Mouse (Mus musculus): ENCODE data around the gene Aqp3. TPM values are rescaled to one million over a fixed set of nuclear protein-coding genes. Genes with fewer than 3 reads are reported as not detected.
"Not testable (repeated sequence)": the region's sequence is repeated elsewhere in the genome, so short reads cannot be mapped to it uniquely, and the experiment has no call there.

Aqp3 gene
- polyA plus RNA-seq, 1 experiment, result 6.0 TPM

DNA sequence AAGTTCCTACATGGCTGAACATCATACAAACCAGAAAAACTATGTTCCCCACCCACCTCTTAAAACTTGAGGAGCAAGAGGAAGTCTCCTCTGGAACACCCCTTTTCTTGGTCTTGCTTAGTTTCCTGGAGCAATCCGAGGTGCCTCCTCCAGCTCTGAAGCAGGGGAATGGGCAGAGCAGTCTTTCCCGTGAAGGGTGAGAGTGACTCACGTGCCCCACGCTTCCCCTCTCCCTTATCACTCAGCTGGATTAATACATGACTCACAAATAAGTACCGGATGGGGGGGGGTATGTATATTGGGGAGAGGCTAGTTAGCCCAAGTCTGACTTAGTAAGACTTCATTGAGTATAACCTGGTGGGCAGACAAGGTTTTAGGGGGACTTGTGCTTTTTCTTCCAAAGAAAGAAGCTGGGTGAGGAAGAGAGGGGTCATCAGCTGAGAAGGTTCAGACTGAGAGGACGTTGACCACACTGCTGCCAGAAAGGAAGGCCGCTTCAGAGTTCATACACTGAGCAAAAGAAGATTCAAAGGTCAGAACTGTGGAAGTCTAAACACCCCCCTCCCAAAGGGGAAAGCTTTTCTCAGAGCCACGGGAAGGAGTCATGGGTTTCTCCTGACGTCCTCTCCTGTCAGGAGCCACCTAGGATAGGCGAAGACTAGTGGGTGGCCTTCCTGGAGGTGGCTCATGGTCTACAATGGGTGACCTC lies 10.9 kb upstream of the Aqp3 start:
- WGBS, result 64% methylated on average over 10 of the region's 10 CpGs
- DNase-seq (ENCODE audit: low read depth, low spot score), result no peak

DNA sequence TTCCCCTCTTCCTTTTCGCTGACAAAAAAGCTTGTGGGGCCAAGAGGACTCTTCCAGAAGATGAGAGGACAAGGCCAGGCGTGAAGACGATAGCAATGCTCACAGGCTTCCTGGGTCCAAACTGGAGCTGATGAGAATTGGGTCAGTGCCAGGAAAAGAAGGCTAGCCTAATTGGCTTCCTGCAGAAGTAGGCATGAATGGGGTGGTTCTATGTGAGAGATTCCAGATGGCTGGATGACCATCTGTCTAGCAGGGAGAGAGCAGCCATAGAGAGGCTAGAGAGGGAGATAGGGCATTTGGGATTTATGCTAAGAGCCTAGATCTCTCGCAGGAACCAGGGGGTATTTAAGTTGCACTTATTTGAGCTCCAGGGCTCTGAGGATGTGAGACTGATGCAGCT lies 9.5 kb upstream of the Aqp3 start:
- DNase-seq (ENCODE audit: low read depth, low spot score), result no peak
- WGBS, result 62% methylated on average over 4 of the region's 4 CpGs

DNA sequence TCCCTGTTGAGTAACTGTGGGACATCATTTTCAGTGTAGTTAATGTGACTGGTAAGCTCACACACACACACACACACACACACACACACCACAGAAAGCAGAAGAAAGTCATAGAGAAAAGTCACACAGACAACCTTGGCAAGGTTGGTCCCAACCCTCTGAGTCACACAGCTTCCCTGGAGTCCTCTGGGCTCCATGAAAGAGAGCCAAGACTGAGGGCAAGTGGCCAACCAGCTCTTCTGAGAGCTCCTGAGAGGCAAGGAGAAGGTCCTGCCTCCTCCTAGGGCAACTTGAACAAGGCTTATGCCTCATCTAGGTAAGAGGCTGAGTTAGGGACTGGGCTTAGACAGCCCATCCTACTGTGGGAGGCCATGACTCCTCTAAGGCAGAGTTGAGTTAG lies 4.9 kb upstream of the Aqp3 start:
- DNase-seq (ENCODE audit: low read depth, low spot score), result no peak

GRCm38 (mm10) chr4:41100986-41101385 lies 3.0 kb upstream of the Aqp3 start:
- 66% methylated on average over 1 of the region's 1 CpGs for WGBS
- DNase-seq (ENCODE audit: low read depth, low spot score), result no peak

DNA sequence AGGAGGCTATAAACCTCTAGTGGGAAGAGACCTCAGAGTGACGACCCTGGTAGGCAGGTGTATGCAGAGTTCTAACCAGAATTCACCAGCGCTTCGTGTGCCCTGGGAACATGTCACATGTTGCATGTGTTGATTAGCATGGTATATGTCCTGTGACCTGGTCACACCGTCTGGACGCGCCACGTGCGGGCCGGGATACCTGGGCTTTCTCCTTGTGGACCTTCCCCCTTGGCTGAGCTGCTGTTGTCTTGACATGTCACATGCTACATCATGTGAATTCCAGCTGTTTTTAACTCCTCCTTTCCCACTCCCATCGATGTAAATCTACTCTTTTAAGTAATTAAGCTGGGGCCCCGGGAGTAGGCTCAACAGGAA lies 581 bp upstream of the Aqp3 start:
- no peak for DNase-seq (ENCODE audit: low read depth, low spot score)
- 31% methylated on average over 11 of the region's 11 CpGs for WGBS

DNA sequence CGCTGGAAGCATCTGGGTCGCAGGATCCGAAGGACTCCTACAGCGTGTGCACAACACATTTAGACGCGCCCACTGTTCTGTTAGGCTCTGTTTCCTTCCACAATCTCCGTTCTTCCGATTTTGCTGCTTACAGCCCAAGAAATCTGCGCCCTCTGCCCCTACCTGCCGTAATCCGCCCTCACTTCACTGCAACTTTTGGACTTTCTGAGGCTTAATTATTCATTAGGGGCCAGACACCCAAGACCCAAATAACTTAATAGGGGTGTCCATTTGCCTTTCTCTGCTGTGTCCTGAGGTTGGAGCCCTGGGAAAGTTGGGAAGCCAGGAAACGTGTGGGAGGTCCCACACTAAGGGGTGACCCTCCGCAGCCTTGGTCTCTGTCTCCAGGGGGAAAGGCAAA lies 602 bp downstream of the Aqp3 start:
- DNase-seq (ENCODE audit: low read depth, low spot score), result no peak
- 85% methylated on average over 13 of the region's 13 CpGs for WGBS

DNA sequence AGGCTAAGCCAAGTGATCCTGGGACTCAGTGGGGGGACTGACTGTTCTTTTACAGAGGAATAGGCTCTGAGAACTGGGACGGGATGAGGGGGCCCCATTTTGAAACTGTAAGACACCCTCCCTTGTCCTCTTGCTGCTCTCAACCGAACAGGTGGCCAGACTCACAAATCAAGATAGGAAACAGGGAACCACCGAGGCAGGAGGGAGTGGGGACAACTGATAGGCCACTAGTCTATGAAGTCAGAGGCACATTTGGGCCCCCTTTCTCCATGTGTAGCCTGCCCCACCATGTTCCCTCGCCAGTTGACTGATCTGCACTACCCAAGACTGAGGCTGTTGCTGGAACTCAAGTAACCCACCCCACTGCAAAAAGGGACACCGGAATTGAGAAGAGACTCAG lies 1.2 kb downstream of the Aqp3 start:
- WGBS, result 84% methylated on average over 5 of the region's 5 CpGs
- no peak for DNase-seq (ENCODE audit: low read depth, low spot score)

- DNase-seq (ENCODE audit: low read depth, low spot score), result no peak
- WGBS, result 31% methylated on average over 8 of the region's 8 CpGs
Measured at GRCm38 (mm10) chr4:41096169-41096568, 1.8 kb downstream of the Aqp3 start.

GRCm38 (mm10) chr4:41094361-41094760 lies 3.6 kb downstream of the Aqp3 start:
- DNase-seq (ENCODE audit: low read depth, low spot score), result no peak
- WGBS, result 21% methylated on average over 9 of the region's 9 CpGs

GRCm38 (mm10) chr4:41092958-41093357 lies 5.0 kb downstream of the Aqp3 start:
- 62% methylated on average over 1 of the region's 1 CpGs for WGBS
- no peak for DNase-seq (ENCODE audit: low read depth, low spot score)

DNA sequence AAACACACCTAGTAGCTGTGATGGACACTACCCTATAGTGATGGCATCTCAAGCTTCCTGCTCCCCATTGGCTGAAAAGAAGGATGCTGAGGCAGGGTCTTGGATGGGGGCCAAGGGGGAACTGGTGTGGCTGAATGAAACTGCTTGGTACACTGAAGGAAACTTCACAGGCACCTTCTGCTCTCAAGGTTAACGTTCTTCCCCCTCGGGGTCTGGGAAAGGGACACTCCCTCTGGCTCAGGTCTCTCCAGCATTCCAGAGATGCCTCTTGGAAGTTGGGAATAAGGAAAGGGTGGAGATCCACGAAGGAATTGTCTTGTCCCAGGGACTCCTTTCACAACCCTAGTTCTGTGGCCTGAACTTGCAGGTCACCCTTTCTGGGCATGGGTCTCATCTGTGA lies 6.6 kb downstream of the Aqp3 start:
- 15% methylated on average over 3 of the region's 3 CpGs for WGBS
- DNase-seq (ENCODE audit: low read depth, low spot score), result no peak

GRCm38 (mm10) chr4:41089705-41090104 lies 8.3 kb downstream of the Aqp3 start:
- no peak for DNase-seq (ENCODE audit: low read depth, low spot score)
- 39% methylated on average over 2 of the region's 2 CpGs for WGBS

DNA sequence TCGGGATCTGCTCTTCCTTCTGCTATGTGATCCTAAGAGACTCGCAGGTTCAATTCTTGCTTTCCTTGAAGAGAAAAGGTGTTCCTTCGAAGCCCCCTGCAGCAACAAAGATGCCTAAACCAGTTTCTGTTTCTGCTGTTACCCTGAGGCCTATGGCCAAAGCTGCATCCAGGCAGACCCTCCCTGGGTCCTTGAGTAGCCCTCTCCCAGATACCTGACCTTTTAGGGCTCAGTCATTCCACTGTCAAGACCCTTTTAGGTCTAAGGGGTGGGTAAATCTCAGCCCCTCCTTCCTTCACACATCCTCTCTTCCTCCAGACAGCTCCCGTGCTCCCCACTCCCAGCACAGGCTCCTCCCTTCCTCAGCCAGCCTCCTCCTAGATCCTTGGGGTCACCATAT lies 8.8 kb downstream of the Aqp3 start:
- DNase-seq (ENCODE audit: low read depth, low spot score), result no peak
- 73% methylated on average over 4 of the region's 4 CpGs for WGBS

DNA sequence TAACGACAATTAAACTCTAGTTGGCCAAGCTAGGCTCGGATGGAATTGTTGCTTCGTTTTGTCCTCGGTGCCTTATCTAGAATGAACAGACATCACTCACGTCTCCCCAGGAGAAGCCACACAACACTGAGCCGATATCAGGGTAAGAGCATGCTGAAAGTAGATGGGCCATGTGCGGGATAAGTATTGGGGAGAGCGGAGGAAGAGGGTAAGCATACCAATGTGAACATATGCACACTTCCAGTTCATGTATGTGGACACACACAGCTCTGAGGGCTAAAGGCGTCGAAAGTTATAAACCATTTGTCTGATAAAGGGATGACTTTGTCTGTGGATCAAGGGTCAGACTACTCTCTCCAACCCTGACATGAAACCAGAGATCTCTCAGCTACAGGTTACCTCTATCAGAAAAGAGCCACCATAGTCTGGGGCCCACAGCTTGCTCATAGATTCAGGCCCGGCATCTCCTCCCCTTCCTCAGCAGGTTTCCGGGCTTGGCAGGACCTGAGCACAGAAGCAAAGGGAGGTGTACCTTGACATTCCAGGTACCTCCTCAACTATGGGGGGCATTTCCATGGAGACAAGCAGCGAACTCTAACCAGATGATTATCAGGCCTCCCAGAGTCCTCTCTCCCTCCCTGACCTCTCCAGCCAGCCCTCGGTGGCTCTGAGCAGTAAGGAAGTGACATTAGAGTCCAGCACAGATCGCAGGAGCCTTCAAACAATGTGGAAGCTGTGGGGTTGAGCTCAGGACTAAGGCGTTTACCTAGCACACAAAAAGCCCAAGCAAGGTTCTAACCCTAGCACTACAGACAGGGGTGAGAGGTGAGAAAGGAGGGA lies 10.3 kb downstream of the Aqp3 start:
- 81% methylated on average over 16 of the region's 16 CpGs for WGBS
- no peak for DNase-seq (ENCODE audit: low read depth, low spot score)

- 65% methylated on average over 9 of the region's 9 CpGs for WGBS
Measured at GRCm38 (mm10) chr4:41086947-41087346, 11.0 kb downstream of the Aqp3 start.

DNA sequence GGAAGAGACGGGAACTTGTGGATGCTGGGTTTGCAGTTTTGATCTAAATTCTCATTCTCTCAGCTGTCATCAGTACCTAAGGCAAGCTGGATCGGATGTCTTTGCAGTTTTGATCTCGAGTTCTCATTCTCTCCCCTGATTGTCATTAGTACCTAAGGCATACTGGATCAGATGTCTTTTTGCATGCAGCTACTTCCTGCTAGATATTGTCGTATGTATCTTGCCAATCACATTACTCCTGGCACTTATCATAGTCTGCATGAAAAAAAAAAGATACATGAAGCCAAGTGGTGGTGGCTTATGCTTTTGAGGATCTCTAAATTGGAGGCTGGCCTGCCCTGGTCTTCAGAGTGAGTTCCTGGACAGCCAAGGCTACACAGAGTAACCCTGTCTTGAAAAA lies 13.2 kb downstream of the Aqp3 start:
- no peak for DNase-seq (ENCODE audit: low read depth, low spot score)
- 79% methylated on average over 4 of the region's 4 CpGs for WGBS

More at GRCm38 (mm10) chr4:41086947-41087346, 11.0 kb downstream of the Aqp3 start:
- no peak for DNase-seq (ENCODE audit: low read depth, low spot score)

- 53% methylated on average over 4 of the region's 4 CpGs for WGBS
- not testable (repeated sequence) for DNase-seq (ENCODE audit: low read depth, low spot score)
Measured at GRCm38 (mm10) chr4:41082803-41083202, 15.2 kb downstream of the Aqp3 start.

DNA sequence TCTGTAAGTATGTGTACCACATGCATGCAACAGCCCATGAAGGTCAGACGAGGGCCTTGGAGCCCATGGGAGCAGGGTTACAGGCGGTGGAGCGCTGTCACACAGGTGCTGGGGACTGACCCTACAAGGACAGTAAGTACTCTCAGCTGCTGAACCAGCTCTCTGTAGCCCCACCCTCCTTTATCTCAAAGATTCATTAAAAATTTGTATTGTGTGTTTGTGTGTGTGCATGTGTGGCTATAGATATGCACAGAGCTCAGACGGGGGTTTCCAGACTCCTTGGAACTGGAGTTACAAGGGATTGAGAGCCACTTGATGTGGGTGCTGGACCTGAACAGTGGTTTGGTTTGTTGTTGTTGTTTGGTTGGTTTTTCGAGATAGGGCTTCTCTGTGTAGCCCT lies 16.2 kb downstream of the Aqp3 start:
- 72% methylated on average over 5 of the region's 5 CpGs for WGBS
- no peak for DNase-seq (ENCODE audit: low read depth, low spot score)

- 57% methylated on average over 6 of the region's 6 CpGs for WGBS
Measured at GRCm38 (mm10) chr4:41078726-41079125, 19.3 kb downstream of the Aqp3 start.

DNA sequence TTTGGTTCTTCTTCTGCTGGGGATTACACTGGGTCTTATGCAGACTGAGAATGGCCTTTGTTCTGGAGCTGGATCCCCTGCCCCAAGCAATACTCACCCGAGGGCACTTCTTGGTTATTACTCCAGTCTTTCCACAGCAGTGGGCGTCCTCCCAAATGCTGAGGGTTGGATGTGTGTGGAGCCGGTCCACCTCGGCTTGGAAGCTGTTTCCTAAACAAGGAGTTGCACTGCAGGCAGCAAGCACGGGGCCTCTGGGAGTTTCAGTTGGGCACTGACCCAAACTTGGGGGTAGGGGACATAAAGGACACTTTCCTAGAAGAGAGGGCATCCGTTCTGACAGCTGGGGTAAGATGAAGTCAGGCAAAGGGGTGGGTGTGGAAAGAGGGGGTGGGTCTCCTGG lies 23.5 kb downstream of the Aqp3 start:
- no peak for DNase-seq (ENCODE audit: low read depth, low spot score)
- WGBS, result 65% methylated on average over 6 of the region's 6 CpGs

More at GRCm38 (mm10) chr4:41078726-41079125, 19.3 kb downstream of the Aqp3 start:
- no peak for DNase-seq (ENCODE audit: low read depth, low spot score)
